Mouse (Mus musculus) heart, adult 18-20 months (tissue): ENCODE measurements at regions not wholly inside any gene's neighbourhood (a gene's known extent, or its start where the extent isn't known, plus 50 kb on each side); places are given as distances from the start of the nearest gene placed in this dataset.

Experiments
- DNase-seq, 2 experiments: peaks; one replicate each; pipeline ENCODE4 v3.0.0; 2021 to 2022; ENCODE audit warnings: mixed read lengths in 1 of 2

- DNase-seq = no peak
Measured at GRCm38 (mm10) chr13:44077022-44077421, 292.4 kb downstream of the Cd83 start.

DNA sequence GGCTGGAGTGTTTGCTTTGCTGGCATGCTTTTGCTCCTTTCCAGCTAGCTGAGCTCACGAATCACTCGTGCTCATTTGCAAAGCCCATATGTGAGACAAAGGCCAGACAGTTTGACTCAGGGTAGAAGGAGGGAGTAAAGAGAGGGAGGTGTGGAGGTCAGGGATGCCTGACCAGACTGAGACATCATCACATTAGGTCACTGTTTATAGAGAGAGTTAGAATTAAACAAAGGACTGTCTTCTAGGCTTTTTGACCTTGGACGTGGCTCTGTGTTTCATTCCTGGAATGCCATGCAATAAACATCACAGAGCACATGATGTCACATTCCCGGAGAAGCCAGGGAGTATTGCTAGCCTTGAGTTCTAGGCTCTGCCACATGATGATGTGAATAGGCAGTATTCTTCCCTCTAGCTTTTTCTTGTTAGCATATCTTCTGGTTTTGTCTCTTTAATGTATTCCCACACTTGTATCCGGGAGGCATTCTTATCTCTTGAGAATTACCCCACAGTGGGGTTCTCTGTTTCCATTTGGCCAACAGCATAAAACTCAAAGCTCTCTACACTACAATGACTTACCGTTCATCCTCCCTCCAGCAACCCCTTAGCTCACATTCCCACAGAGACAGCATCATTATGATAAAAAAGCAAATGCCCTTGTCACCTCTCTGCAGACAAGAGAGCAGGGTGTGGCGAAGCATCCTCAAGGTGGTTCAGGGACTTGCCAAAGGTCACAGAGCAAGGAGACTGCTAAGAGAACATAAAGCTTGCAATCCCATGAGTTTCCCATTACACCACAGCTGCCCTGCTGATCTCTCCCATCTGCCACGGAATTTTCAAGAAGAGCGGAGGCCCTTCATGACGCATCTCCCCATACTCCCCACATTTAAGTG lies 301.3 kb downstream of the Cd83 start:
- no peak for DNase-seq

GRCm38 (mm10) chr13:44086801-44087200 lies 302.2 kb downstream of the Cd83 start:
- DNase-seq = no peak

DNA sequence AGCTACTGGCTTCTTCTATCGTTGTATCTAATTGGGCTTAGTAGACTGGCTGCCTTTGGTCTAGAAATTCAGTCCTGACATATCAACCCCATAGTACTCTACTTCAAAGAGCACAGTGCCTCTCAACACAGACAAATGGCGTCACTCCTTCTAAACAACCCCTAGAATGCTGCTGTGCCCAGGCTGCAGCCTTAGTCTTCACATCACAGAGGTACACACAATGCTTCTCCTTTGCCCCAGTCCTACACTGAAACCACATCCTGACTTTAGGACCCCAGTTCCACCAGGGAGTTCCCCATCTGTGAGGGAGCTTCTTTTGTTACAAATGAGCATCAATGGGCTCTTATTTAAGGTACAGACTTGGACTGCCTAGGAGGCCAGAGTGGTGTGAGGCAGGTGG lies 312.6 kb downstream of the Cd83 start:
- DNase-seq = no peak

DNA sequence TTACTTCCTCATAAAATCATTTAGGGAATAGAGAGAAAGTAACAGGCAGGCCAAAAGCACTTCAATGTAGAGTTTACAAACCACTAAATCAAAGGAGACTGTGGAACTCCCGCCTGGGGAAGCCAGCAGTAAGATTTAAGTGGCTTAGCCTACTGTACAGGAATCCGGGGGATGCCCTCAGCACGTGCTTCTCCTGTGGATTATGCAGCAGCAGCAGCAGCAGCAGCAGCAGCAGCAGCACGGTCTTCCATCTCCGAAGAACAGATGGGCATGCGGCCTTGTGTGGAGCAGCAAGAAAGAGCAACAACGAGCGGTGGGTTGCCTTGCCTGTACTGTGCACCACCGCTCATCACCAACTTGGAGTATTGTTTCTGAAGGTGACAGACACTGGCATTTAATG lies 314.9 kb downstream of the Cd83 start:
- no peak for DNase-seq

DNA sequence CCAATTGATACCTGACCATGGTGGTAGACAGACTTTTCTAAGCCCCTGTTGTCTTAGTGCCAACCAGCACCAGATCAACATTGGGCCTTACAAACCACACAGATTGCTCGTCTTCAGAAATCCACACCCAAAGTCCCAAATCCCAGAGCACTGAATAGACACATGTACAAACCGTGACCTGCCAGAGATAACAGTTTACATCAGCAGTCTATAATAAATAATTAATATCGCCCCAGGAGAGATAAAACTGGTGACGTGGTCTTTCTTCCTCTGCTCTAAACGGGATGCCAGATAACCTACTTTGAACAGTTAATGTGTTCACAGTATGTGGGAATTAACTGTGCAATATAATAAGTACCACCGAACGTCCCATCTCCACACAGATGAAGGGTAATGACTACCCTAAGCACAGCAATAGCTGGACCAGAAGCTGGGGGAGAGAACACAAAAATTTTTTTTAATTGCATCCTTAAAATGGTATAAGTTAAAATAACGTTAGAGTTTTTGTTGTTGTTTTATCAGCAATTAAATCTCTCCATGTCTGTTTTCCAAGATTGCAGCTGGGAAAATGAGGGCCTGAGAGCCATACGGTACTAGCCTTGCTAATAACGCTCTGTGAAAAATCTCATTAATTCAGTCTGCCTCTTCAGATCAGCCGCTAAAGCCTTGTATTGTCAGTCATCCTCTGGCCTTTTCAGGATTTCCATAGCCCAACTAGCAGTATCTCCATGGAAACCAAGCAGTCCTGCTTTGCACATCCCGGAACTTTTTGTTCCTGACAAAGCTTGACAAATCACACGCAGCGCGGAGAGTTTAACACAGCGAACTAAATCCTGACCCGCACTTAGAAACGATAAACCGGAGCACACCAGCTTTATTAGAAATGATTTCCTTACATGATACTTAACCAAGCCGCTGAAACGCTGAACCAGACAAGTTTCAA lies 315.8 kb downstream of the Cd83 start:
- peak; percentile 25 to 38 for DNase-seq

GRCm38 (mm10) chr13:44101161-44101560 lies 316.6 kb downstream of the Cd83 start:
- DNase-seq = no peak

DNA sequence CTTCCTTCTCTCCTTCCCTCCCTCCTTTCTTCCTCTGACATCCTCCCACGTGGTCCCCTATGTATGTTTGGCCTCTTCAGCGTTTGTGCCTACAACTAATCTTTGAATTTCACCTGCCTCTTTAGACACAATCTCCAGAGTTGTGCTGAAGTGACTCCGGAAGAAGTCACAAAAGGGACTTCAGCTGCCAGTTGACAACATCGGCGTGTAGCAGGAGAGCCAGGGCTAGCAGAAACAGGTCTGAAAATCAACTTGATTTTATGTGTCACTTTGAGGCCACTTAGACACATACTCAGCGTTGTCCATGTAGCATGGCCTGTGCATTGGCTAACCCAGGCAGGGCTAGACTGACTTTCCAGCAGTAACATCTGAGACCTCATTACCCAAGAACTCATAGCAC lies 317.2 kb downstream of the Cd83 start:
- DNase-seq = no peak

DNA sequence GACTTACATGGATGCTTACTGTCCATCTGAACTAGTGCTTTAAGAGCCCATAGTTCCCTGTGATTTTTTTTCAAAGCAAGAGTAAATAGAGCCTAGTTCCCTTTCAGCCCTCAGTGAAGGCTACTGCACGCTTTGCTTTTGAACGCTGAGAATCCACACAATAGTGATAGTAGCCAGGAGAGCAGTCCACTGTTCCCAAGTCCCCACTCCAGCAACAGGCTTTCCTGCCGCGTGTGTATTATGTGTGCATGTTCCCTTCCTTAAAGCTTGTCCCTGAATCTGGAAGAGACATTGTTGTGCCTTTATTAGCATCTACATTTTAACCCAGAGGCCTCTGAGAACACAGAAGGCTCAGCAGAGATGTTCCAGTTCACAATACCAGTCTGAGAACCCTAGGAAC lies 317.7 kb downstream of the Cd83 start:
- no peak for DNase-seq

DNA sequence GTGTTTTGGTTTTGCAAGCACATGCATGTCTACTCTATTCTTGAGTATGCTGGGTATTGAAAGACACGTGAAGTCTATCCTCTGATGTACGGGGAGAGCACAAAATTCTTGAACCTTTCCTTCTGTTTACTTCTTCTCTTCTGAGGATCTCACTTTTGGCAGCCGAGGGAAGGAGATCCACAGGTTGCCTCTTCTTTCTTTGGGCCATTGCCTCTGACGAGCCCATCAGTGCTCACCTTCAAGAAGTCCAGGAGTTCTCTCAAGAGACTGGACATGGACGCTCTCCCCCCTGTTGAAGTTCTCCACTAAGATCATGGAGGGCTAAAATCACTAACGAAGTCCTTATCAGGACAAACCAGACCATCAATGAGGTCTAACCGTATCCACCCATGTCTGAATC lies 318.8 kb downstream of the Cd83 start:
- no peak for DNase-seq

DNA sequence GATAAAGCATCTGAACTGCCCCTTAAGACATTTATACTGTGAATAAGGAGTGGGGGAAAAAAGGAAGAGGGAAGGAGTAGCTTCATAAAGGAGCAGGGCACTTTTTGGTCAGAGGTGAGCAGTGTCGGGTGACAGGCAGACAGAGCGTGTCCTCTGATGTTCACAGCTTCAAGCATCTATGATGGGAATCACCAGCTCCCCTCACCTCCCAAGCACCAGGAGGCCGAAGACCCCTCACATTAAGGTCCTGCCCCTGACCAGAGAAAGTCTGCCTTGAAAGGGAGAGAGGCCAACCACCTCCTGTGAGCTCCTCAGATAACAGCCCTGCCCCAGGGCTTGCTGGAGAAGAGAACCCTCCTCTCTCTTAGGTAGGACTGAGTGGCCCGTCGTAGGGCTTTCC lies 320.6 kb downstream of the Cd83 start:
- DNase-seq = no peak

- DNase-seq = no peak
Measured at GRCm38 (mm10) chr13:44108695-44109094, 324.1 kb downstream of the Cd83 start.

- no peak for DNase-seq
Measured at GRCm38 (mm10) chr13:44113043-44113442, 328.5 kb downstream of the Cd83 start.

DNA sequence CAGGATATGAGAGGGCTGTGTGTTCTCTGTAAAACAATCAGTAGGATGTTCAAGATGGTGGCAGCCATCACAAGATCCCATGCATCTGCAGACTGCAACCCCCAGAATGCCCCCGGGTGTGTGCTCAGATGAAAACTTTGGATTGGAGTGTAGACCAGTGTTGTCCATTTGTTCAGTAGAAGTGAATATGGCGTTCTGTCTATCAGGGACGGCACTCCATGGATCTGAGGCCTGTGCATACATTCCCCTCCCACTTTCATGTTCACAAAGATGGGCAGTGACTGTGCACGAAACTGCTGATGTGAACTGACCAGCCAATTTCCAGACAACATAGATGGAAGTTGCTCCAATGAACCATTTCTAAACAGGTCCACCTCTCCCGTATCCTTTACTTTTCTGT lies 330.3 kb downstream of the Cd83 start:
- DNase-seq = no peak

DNA sequence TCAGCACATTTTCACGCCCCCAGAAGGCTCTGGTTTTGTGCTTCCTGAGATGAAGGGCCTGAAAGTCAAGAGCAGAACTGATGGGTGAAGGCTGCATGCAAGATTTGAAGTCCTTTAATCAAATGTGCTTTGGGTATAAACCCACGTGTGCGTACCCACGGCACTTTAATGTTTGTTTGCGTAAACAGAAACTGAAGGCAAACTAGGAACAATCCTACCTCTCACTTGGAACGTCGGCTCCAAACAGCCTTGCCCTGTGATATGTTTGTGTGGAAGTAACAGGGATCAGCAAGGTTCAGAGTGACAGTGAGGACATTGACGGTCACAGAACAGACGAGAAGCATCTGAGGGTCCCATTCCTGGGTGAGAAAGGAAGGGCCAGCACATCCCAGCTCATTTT lies 333.3 kb downstream of the Cd83 start:
- DNase-seq = no peak

DNA sequence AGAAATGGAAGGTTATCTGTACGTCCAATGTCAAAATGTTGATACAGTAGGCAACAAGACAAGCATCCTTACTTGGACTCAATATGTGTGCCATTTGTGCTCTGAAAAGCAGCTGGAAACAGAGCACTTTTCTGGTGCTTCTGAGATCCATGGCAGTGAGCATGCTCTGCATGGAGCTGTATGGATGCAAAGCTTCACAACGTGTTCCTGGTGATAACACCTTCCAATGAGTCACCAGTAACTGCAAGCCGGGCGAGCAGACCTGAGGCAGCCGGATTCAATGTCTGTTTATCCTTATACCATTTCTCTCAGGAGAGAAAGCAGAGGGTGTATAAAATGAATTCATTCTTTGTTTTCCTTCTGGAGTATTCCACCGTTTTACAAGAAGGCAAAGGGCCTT lies 334.3 kb downstream of the Cd83 start:
- no peak for DNase-seq

DNA sequence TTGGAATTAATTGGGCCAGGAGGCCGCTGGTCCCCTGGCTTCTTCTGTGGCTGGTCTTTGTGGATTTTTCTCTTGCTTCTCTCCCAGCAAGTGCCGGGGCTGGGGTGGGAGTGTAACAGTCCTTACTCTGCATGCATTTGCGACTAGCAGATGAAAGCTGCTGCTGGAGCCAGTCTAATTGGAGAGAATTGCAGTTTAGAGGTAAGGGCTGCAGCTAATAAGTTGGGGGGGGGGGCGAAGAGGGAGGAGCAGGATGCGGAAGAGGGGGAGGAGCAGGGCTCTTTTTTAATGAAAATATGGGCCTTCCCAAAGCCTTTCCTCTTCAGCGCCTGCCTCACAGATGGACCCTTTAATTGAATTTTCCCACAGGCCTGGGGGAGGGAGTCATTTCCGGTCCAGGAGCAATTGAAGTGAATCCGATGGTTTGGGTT lies 336.7 kb downstream of the Cd83 start:
- no peak for DNase-seq

GRCm38 (mm10) chr13:44121932-44122331 lies 337.4 kb downstream of the Cd83 start:
- no peak for DNase-seq

GRCm38 (mm10) chr13:44126198-44126597 lies 341.6 kb downstream of the Cd83 start:
- no peak for DNase-seq

DNA sequence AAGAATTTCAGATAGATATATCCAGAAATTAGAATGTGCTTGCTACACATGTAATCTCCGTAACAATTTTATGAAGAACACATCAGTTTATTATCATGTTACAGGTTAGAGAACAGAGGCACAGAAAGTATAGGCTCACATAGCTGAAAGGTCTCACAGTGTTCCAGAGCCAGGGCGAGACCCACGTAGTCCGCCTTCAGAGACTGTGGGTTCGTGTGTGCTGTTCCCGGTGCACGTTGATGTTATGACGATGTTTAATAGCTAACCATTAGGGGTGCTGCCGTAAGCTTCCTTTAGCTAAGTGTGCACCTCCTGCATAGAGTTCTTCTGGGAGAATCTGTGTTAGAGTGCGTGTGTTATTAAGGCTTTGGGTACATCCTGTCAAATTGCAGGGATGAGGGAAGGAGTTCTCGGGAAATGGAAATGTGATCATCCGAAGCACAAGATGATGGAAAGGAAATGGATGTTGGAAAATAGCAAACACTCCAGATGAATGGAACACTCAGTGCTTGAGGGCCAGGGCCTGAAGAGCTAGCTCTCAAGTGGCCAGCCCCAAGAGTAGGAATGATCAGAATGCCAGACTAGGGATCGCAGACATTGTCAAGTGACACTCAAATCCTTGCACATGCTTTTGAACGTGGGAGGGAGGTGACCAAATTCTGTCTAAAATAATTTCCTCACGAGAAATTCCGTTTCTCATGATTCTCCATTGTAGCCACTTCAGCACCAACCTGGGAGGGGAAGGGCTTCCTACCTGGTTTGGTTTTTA lies 344.1 kb downstream of the Cd83 start:
- no peak for DNase-seq

DNA sequence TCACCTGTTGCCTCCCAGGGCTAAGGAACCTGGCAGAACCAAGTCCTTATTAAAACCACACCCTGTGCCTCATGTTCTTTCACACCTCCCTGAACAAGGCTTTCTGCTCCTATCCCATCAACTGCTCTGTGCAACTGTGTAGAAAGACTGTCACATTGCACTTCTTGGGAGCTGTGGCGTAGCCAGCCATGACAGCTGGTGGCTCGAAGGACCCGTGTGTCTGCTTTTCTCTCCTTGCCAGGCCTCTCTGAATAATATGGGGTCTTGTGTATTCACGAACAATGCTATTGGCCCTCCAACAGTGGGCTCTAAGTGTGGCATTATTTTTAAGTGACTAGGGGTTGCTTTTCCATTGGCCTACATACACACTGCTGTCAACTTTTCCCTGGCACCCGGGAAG lies 347.3 kb downstream of the Cd83 start:
- DNase-seq = no peak

GRCm38 (mm10) chr13:44132510-44132909 lies 347.9 kb downstream of the Cd83 start:
- DNase-seq = no peak
